Comparison of ENCODE assay signal across 8 mouse cellular contexts in genomic region chr10:8968276-8968923, GRCm38 (mm10).
DNase-seq lines count a peak whose midpoint lies in the region; ATAC-seq lines count a peak whose summit lies in the region.

No protein-coding gene starts in this region.

- peak; percentile 8 for DNase-seq in right cerebral cortex, adult 18-20 months
- DNase-seq in right cerebral cortex, postnatal 36 days (ENCODE audit: low spot score in 2 of 2) = no peak
- peak; percentile 75 to 78 for DNase-seq in heart, adult 9 months (ENCODE audit: low spot score in 2 of 2)
- DNase-seq in kidney, adult 8-10 months = peak; percentile 14 to 57
- peak; percentile 55 for DNase-seq in mesoderm, embryonic 11.5 days (ENCODE audit: low read depth, low spot score)
- no peak for DNase-seq in spleen, postnatal 4 days (ENCODE audit: low spot score in 2 of 2)

- ATAC-seq in erythroblast, adult 5-6 weeks (replicated peaks; ENCODE audit: low FRiP score, poor library complexity, severe bottlenecking) = no peak
- no peak for ATAC-seq in monocyte, adult 5-6 weeks (replicated peaks; ENCODE audit: insufficient number of reproducible peaks, low FRiP score, low TSS enrichment, poor library complexity, severe bottlenecking)

Comparison
In these comparisons a context has a peak if more than half of its experiments do, and no peak if none do; other contexts are left out.
1. DNase-seq: peak in right cerebral cortex, adult 18-20 months (single experiment), heart, adult 9 months (2 of 2), kidney, adult 8-10 months (2 of 2) and mesoderm, embryonic 11.5 days (single experiment); none in right cerebral cortex, postnatal 36 days (0 of 2) and spleen, postnatal 4 days (0 of 2).